Mouse (Mus musculus) urinary bladder, postnatal 25 days (tissue): ENCODE results near the gene Hoxd3.

Source experiments
- DNase-seq: peaks from one replicate; pipeline ENCODE4 v3.0.0; 2022; ENCODE audit warnings: low spot score

The Hoxd3 gene

DNA sequence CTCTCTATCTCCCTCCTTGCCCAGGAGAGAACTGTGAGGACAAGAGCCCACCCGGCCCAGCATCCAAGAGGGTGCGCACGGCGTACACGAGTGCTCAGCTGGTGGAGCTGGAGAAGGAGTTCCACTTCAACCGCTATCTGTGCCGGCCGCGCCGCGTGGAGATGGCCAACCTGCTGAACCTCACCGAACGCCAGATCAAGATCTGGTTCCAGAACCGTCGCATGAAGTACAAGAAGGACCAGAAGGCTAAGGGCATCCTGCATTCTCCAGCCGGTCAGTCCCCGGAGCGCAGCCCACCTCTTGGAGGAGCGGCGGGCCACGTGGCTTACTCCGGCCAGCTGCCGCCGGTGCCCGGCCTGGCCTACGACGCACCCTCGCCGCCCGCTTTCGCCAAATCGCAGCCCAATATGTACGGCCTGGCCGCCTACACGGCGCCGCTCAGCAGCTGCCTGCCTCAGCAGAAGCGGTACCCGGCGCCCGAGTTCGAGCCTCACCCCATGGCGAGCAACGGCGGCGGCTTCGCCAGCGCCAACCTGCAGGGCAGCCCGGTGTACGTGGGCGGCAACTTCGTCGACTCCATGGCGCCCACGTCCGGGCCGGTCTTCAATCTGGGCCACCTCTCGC, 34.7 kb downstream of the Hoxd3 start:
- no peak for DNase-seq

DNA sequence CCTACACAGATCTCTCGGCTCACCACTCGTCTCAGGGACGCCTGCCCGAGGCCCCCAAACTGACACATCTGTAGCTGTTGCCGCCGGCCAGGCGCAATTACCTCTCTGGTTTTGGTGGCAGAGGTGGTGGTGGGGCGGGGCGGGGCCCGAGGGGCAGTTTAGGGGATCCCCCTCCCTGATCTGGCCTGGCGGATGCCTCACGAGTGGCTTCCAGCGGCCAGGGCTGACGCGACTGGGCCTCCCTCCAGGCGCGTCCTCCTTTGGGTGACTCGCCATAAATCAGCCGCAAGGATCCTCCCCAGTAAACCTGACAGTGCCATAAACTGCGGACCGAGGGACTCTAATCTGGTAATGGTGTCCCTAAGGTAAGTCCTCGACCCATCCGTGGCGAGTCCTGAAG, 35.3 kb downstream of the Hoxd3 start:
- no peak for DNase-seq

DNA sequence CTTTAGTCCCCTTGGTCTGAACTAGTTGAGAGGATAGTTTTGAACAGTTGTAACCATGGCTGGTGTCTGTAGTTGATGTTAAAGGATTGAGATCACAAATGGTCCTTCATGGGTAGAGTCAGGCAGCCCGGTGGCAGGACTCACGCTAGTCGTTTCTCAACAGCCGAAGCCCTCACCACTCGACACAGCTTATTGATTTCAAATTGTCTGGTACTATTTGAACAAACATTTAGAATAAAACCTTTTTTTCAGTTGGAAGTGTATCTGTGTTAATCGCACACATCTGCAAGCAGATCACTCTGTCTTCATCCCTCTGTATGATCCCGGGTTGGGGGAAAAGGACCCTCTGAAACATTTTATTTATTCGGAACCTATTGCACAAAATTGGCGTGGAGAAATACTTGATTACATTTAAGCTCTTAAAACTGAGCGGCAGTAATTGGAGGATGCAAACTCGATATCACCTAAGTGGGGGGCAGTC, 36.0 kb downstream of the Hoxd3 start:
- no peak for DNase-seq

DNA sequence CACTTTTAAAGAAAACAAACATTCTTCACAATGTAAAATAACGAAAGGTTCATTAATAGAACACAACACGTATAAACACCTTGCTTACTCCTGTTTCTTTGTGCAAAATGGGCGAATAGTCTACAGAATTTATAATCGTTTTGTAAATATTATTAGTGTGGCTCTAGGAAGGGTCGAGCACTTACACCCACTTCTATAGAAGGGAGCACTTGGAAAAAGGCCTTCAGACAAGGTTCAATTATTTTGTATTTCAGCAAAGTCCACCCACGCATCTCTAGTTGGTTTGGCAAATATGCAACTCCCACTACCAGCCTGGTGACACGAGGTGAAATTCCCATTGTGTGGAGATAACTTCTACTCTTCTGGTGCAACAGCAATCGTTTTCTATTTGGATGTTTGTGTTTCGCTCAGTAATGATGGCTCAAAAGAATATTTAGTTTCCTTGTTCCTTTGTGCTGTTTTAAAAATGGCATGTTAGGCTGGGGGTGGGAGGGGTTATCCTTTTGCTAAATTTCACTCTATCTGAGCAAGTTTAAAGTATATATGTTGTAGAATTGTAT, 36.8 kb downstream of the Hoxd3 start:
- no peak for DNase-seq

DNA sequence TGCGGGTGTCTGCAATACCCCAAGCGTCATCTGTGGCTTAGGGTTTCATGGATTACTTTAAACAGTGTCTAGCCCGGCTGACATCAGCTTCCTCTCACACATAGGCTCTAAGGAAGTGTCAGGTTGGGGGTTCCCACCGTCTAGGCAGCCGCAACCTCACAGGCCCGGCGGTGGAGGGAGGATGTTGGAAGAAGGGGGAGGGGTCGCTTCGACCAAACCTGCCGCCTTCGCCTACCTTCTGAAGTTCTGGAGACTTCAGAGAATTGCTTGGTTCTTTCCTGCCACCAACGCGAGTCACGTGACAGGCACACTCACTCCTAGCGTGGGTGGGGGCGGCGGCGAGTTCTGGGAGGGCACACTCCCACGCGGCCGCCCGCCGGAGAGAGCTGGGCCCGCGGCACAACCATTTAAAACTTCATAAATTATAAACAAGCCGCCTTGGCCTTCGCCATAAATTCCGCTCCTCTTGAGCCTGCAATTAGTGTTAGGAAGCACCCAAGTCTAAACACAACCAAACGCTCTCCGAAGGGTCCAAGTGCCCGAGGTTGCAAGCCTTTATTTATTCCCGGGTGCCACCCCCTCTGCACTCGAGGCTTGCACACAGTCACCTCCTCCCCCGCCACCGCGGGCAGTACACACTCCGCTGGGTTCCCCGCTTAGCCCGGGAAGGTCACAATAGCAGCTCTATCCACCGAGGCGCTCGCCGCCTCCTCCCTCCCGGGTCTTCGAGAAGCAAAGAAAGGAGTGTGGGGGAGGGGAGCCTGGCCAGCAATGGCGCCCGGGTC, 37.8 kb downstream of the Hoxd3 start:
- no peak for DNase-seq

DNA sequence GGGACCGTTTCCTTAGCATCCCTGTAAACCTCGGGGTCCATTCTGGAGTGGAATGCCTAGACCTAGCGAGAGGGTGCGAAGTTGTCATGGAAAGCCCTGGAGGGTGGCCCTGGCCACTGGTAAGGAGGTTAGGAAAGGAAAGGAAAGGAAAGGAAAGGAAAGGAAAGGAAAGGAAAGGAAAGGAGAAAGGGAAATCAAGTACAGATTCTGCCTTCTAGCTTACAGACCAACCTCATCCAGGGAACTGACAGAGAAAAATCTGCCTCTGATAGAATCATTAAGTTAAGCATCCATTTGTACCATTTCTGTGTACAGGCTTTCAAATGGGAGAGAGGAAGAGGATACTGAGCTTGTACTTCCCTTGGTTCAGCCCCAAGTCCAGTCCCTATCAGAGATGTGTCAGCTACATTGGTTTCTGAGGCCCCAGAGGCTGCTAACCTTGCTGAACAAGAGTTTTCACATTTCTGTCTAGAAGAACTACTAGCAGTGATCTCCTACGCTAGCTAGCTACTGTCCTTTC, 39.1 kb downstream of the Hoxd3 start:
- no peak for DNase-seq

DNA sequence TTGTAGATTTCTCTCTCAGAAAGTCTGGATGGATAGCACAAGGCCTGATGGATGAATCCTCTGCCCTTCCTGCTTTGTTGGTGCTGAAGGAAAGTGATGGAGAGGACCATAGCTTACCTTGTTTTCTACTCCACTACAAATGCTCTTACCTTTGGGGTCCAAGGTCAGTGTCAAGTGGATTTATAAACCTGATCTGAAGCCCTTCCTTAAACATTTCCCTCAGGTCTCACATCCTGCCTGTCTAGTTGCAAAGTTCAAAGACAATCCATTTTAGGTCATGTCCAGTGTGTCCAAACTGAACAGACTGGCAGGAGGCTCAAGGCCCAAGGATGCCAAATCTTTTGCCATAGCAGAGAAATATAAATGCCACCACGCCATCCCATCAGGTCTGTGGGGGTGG, 40.1 kb downstream of the Hoxd3 start:
- DNase-seq, result no peak

DNA sequence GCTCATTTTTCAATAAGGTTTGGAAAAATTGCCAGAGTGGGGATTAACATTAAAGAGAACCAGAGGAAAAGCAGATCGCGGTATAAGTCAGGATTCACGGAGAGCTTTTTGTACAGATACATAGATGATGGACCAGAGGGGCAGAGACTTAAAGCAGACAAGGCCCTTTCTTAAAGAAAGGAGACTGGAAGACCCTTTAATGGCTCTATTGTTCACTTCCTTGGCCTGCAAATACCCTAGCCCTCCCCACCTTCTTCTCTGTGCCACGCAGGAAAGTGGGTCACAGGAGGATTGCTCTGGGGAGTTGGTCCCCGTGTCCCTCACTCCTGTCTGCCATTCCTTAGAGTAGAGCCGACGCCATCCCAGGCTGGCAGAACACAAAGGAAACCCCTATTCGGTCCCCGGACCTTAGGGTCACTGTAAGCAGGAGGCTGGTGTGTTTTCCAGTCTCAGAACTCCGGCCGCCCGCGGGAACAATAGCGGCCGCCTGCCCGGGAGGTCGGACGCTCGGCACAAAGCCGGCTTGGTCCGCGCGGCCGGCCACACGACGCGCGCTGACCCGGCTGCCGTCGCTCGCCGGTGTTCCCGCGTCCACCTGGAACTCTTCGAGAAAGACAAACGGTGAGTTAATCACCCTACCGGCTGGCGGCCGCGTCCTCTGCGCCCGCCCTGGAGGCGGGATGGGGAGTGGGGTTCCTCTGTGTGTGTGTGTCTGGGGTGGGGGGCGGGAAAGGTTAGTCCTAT, 40.9 kb downstream of the Hoxd3 start:
- no peak for DNase-seq

DNA sequence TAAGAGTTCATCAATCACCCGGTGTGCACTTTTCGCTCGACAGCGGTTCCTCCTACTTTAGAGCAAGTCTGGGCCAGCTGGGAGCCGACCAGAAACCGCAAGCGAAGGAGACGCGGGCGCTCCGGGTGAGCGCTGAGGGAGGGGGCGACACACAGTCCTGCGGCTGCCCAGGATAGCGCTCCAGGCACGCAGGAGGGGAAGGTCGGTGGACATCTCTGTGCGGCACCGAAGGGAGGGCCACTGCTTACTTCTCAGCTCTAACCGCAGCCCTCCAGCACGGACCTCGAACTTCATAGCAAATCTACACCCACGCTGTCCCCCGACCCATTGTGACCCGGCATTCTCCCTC, 41.4 kb downstream of the Hoxd3 start:
- no peak for DNase-seq

DNA sequence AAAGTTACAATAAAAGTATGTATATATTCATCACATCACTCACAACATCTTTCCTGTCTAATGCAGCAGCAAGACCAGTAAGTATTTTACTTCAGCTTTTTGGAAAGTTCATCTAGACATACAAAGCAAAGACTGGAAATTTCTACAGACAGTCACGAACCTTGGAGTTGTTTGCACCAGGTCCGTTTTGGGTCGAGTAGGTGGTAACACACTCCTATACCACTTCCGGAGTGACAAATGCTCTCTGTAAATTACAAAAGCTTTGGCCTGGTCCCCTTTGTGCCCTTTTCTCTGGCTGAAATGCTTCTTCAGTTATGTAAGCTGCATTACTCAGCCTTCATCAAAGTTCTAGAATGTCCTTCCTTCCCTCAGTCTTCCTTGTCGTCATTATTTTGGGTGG, 42.0 kb downstream of the Hoxd3 start:
- DNase-seq, result no peak

DNA sequence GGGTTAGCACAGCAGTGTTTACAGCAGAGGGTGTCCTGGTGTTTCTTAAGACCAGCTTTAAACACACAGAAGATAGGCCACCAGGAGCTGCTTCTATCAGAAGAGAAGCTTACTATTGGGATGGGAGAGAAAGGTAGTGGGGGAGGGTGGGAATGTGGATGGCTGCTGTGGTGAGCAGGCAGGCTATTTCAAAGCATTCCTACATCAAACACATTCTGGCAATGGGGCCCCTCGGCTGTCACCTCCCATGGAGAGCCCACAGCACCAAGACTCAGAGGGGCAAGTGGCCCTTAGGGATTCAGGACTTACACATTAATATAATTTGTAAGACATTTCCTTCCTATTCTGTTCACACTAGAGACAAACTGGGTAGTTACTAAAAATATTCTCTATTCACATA, 48.4 kb downstream of the Hoxd3 start:
- DNase-seq, result no peak

DNA sequence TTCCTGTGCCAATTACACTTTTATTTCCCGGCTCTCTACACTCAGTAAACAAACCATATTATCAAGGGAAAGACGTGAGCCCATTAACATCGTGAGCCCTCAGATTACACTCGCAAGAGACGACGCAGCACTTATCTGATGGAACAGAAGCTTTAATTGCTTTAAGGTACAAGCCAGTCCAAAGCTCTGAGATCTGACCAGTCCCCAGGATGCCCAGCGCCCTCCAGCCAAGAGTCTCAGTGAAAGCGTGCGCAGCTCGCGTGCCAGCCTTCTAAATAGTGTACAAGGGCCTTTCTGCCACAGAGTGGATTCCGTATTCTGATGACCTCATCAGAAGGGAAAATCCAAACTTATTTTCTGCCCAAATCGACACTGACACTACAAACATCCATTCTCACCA, 50.2 kb downstream of the Hoxd3 start:
- no peak for DNase-seq

DNA sequence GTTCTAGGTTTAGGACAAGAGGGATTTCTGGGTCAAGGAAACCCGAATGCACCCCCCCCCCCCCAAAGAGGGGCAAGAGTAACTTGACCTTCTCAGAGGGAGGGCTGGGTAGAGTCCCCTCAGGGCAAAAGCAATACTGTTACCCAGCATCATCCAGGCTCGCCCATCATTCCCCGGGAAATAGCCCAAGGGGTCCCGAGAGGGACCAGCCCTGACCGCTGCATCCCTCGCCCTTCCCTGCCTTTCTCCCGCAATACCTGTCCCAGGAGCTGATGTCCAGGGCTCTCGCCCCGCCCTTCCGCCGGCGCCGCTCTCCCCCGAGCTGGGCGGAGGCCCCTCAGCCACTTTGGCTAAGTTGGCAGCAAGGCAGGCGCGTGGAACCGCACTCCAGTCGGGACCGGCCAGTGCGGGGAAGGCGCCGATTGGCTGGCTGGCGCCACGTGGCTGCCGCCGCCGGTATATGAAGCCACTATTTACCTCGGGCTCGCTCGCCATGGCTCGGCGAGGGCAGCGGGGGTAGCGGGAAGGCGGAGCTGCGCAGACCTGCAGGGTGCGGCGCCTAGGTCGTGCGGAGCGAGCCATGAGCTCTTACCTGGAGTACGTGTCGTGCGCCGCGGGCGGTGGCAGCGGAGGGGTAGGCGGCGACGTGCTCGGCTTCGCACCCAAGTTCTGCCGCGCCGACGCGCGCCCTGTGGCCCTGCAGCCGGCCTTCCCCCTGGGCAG, 51.0 kb downstream of the Hoxd3 start, which contains the start of gene Hoxd1:
TSS of gene Hoxd1 (plus strand) at position 459 of the 723 bp plus-strand sequence.
- peak; percentile 34 for DNase-seq

DNA sequence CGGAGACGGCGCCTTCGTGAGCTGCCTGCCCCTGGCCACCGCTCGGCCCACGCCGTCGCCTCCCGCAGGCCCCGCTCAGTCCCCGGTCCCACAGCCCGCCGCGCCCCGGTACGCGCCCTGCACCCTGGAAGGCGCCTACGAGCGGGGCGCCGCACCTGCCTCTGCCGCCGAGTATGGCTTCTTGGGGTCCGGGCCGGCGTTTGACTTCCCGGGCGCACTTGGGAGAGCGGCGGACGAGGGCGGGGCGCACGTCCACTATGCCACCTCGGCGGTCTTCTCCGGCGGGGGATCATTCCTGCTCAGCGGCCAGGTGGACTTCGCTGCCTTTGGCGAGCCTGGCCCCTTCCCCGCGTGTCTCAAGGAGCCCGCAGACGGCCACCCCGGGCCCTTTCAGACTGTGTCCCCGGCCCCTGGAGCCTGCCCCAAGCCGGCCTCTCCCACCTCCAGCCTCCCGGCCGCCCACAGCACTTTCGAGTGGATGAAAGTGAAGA, 51.6 kb downstream of the Hoxd3 start:
- DNase-seq, result no peak

DNA sequence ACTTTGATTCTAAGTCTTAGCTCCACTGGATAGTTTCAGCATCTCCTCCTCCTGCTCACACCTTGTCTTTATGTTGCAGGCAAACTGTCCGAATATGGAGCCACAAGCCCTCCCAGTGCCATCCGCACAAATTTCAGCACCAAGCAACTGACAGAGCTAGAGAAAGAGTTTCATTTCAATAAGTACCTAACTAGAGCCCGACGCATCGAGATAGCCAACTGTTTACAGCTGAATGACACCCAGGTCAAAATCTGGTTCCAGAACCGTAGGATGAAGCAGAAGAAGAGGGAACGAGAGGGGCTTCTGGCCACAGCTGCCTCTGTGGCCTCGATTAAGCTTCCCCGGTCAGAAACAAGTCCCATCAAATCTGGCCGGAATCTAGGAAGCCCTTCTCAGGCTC, 52.2 kb downstream of the Hoxd3 start:
- no peak for DNase-seq

DNA sequence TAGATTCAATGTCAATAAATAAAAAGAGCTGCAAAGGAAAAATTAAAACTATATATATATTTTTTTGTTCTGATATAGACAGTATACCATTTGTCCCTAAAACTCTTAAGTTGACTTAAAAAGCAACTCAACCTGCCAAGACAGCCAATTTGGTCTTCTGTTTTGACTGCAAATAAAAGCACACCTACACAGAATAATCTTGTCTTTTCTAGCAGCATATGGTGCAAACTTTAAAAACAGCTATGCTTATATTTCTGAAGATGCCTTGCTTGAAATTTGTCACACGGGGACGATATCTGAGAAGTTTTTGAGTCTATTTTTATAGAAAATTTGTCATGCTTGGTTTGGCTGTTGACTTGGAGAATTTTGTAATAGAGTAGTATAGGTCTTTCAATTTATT, 62.6 kb downstream of the Hoxd3 start:
- DNase-seq, result no peak

DNA sequence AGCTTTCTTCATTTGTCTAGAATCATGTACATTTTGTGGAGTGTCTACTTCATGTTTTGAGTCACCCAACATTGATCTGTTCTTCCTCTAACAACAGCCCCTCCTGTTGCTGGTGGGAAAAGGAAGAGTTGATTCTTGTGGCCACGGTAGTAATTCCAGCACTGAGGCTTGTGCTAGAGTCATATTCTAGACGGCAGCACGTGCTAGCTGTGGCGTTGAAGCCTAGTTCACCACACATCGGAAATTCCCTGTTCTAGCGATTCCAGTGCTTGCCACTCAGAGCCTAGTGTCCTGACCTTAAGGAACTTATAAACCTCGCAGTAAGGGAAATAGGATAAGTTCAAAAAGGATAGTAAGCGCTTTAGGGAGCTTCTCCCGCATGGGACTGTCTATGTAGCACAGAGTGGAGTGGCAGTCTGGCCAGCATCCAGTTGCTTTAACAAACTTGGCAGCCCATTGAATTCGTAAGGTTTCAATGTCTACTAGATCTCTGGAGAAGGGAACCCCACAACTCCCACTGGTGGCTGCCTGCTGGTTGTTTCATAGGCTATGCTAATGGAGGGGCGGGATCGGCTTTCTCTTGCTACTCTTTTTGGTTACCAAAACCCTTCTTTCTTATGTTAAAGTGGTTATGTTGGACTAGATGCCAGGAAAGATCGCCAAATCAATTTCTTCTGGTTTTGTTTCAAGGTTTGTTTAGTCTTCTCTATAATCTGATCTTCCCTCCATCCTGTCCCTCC, 66.0 kb downstream of the Hoxd3 start:
- DNase-seq, result no peak

DNA sequence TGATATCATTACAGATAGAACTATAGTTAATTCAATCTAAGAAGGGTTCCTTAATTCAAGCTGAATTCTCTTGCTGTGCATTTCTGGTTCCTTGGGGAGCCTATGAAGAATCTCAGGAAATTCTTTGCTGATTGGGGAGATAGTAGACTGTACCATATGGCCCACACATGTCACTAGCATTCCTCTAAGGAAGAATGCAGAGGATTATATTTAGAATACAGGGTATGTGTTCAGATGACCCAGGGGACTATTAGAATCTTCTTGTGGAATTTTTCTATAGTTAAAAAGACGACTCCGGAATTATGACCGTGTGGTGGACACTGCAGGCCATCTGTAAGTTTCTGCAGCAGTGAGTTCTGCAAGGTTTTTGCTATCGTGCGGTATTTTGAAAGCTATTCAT, 69.7 kb downstream of the Hoxd3 start:
- no peak for DNase-seq

DNA sequence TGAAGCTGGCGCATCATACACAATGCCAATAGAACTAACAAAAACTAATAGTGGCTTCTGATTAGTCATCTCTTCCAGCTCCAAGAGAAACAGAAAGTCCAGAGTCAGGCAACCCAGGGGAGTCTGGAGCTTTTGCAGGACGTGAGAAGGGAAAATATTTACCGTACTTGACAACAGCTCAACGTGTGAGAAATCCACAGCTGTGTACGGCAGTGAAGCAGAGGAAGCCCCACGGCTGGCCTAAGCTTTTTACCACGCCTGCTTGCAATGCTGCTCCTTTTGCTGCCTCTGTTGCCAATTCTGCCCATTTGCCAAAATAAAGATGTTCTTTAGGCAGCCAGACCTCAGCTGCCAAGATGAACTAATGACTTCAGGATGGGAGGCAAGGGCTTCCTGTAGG, 83.8 kb downstream of the Hoxd3 start:
- DNase-seq, result no peak
